In the genomic region with DNA sequence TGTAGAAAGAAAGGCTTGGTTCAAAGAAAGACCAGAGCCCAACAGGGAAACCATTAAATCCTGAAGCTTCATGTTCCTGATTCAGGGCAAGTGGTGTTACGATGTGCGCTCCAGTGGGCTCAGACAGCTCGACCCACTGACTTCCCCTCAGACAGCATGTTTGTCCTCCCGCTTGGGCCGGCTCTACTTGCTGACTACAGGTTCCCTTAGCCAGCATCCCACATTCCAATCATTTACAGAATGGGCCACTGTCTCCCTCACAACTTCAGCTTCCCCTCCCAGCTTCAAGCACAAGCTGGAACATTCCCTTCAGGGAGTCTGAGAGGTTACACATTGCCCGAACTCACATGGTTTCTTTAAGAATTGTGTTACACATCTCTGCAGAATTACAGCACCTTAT, we compare ENCODE assay signal across 22 mouse cellular contexts.
DNase-seq lines count a peak whose midpoint lies in the region; ATAC-seq and TF ChIP-seq lines count a peak whose summit lies in the region.
"Had no signal": no experiment of that assay in that cellular context is flagged by ENCODE, and none has a peak within 500 bp of the region (broad histone marks: within the 10 kb centered on the region; RNA-seq: fewer than 3 reads in every experiment).

No protein-coding gene starts in this region.

- no peak overlapping the region for H3K9ac ChIP-seq in kidney, embryonic 16.5 days (replicated peaks; ENCODE audit: low read length)
- H3K9ac ChIP-seq in kidney, postnatal 0 days (ENCODE audit: low read depth, low read length) = no peak overlapping the region
- no peak overlapping the region for H3K9ac ChIP-seq in kidney, embryonic 14.5 days (ENCODE audit: low read depth, low read length)

- H3K9me3 ChIP-seq in kidney, embryonic 16.5 days (ENCODE audit: low read length) = no peaks in the 10 kb centered on the region
- H3K9me3 ChIP-seq in kidney, postnatal 0 days (replicated peaks; ENCODE audit: low read length) = no peaks in the 10 kb centered on the region
- H3K9me3 ChIP-seq in kidney, embryonic 14.5 days (ENCODE audit: control insufficient read depth, low read length) = no peaks in the 10 kb centered on the region

- ATAC-seq in kidney, embryonic 16.5 days (ENCODE audit: low FRiP score, low TSS enrichment) = peak; percentile 71; the same call in 1 of the 2 replicates
- peak; percentile 63; the same call in 1 of the 2 replicates for ATAC-seq in kidney, postnatal 0 days (replicated peaks; ENCODE audit: low FRiP score, low read depth)
- no peak for ATAC-seq in kidney, embryonic 14.5 days (ENCODE audit: low FRiP score, low TSS enrichment)
- ATAC-seq: activated CD4-positive, CD25-positive, alpha-beta regulatory T cell, adult 4 months; CD4-positive, CD25-positive, alpha-beta regulatory T cell, adult 4 months; Patski had no signal

- TF ChIP-seq CTCF in kidney, adult 2 months (conservative IDR thresholded peaks at IDR 0.05; ENCODE audit: insufficient read depth, insufficient read length, low read depth, low read length) = no peak
- no peak for TF ChIP-seq CTCF in kidney, postnatal 0 days (IDR thresholded peaks at IDR 0.05; ENCODE audit: low read depth)

- WGBS in kidney, embryonic 16.5 days = 34% methylated on average over 6 of the region's 6 CpGs
- WGBS in kidney, adult 2 months = 40% methylated on average over 6 of the region's 6 CpGs
- 46% methylated on average over 6 of the region's 6 CpGs for WGBS in kidney, postnatal 0 days
- WGBS in kidney, embryonic 14.5 days = 42% methylated on average over 6 of the region's 6 CpGs

- no peak for TF ChIP-seq POLR2A in kidney, adult 2 months (IDR thresholded peaks at IDR 0.05; ENCODE audit: low read depth, low read length)

- no peak overlapping the region for H3K4me3 ChIP-seq in kidney, embryonic 16.5 days (ENCODE audit: low read length)
- no peak overlapping the region for H3K4me3 ChIP-seq in kidney, adult 2 months (ENCODE audit: insufficient read depth, low read depth, low read length)
- no peak overlapping the region for H3K4me3 ChIP-seq in kidney, postnatal 0 days (replicated peaks; ENCODE audit: low read depth, low read length)
- no peak overlapping the region for H3K4me3 ChIP-seq in kidney, embryonic 14.5 days (ENCODE audit: low read length)

- H3K27me3 ChIP-seq in kidney, embryonic 16.5 days (ENCODE audit: insufficient read depth, low read length) = no peaks in the 10 kb centered on the region
- no peaks in the 10 kb centered on the region; the same call in 1 of the 2 replicates for H3K27me3 ChIP-seq in kidney, adult 2 months (replicated peaks; ENCODE audit: control insufficient read depth, insufficient read depth, low read length)
- H3K27me3 ChIP-seq in kidney, postnatal 0 days (ENCODE audit: insufficient read depth, low read length) = no peaks in the 10 kb centered on the region
- no peaks in the 10 kb centered on the region for H3K27me3 ChIP-seq in kidney, embryonic 14.5 days (ENCODE audit: control insufficient read depth, insufficient read depth, low read length)
- H3K27me3 ChIP-seq: CH12.LX, Patski had no signal

- H3K4me1 ChIP-seq in kidney, embryonic 16.5 days (ENCODE audit: insufficient read depth, low read length) = 0 out of 2 replicates have a peak, but pooled peaks cover 5% of the 10 kb centered on the region
- 0 out of 2 replicates have a peak, but pooled peaks cover 2% of the 10 kb centered on the region for H3K4me1 ChIP-seq in kidney, adult 2 months (ENCODE audit: control insufficient read depth, insufficient read depth, low read length)
- H3K4me1 ChIP-seq in kidney, postnatal 0 days (replicated peaks; ENCODE audit: insufficient read depth, low read length) = no peaks in the 10 kb centered on the region
- H3K4me1 ChIP-seq in kidney, embryonic 14.5 days (ENCODE audit: control insufficient read depth, insufficient read depth, low read length) = no peaks in the 10 kb centered on the region

- H3K27ac ChIP-seq in kidney, embryonic 16.5 days (ENCODE audit: low read length) = no peak overlapping the region
- no peak overlapping the region for H3K27ac ChIP-seq in kidney, adult 2 months (ENCODE audit: insufficient read depth, low read depth, low read length)
- no peak overlapping the region for H3K27ac ChIP-seq in kidney, postnatal 0 days
- no peak overlapping the region for H3K27ac ChIP-seq in kidney, embryonic 14.5 days (ENCODE audit: low read depth, low read length)

- H3K36me3 ChIP-seq in kidney, embryonic 16.5 days (ENCODE audit: insufficient read depth, low read length) = no peaks in the 10 kb centered on the region
- no peaks in the 10 kb centered on the region for H3K36me3 ChIP-seq in kidney, adult 2 months (ENCODE audit: control insufficient read depth, insufficient read depth, low read length)
- no peaks in the 10 kb centered on the region for H3K36me3 ChIP-seq in kidney, postnatal 0 days (ENCODE audit: insufficient read depth, low read length)
- no peaks in the 10 kb centered on the region for H3K36me3 ChIP-seq in kidney, embryonic 14.5 days (ENCODE audit: control insufficient read depth, insufficient read depth, low read length)
- H3K36me3 ChIP-seq: G1E had no signal

- no peak overlapping the region for H3K4me2 ChIP-seq in kidney, embryonic 16.5 days (replicated peaks; ENCODE audit: low read depth, low read length)
- no peak overlapping the region for H3K4me2 ChIP-seq in kidney, postnatal 0 days (ENCODE audit: low read length)
- no peak overlapping the region for H3K4me2 ChIP-seq in kidney, embryonic 14.5 days (replicated peaks; ENCODE audit: low read depth, low read length)

- DNase-seq in kidney, adult 2 months = no peak
- DNase-seq in kidney, postnatal 0 days (ENCODE audit: low spot score) = peak; percentile 16
- peak; percentile 13 for DNase-seq in kidney, postnatal 10 days
- DNase-seq in kidney, adult 11 months = no peak
- peak; percentile 15 to 33 for DNase-seq in kidney, postnatal 4 days
- no peak for DNase-seq in kidney, adult 9 months
- DNase-seq: adrenal gland, adult 2 months; adrenal gland, adult 8-10 months; adrenal gland, postnatal 10 days; adrenal gland, postnatal 14 days; adrenal gland, postnatal 25 days; adrenal gland, postnatal 36 days; B cell, adult 2 months; cerebellum, adult 11 months; cerebellum, adult 11-12 months had no signal

Comparison
In these comparisons a context has a peak if more than half of its experiments do, and no peak if none do; other contexts are left out.
1. DNase-seq: peak in kidney, postnatal 0 days (single experiment), kidney, postnatal 10 days (single experiment) and kidney, postnatal 4 days (2 of 2); none in kidney, adult 2 months (single experiment), kidney, adult 11 months (single experiment) and kidney, adult 9 months (single experiment).